Comparison of ENCODE assay signal across 8 mouse cellular contexts in genomic region chr11:45992087-45992486, GRCm38 (mm10). TPM values are rescaled to one million over a fixed set of nuclear protein-coding genes. Genes with fewer than 3 reads are reported as not detected.
DNase-seq lines count a peak whose midpoint lies in the region; ATAC-seq and TF ChIP-seq lines count a peak whose summit lies in the region.
"Had no signal": no experiment of that assay in that cellular context is flagged by ENCODE, and none has a peak within 500 bp of the region (broad histone marks: within the 10 kb centered on the region; RNA-seq: fewer than 3 reads in every experiment).

No protein-coding gene starts in this region.

- H3K4me1 ChIP-seq in kidney, postnatal 0 days (replicated peaks; ENCODE audit: insufficient read depth, low read length) = no peaks in the 10 kb centered on the region
- H3K4me1 ChIP-seq in forebrain, embryonic 13.5 days = no peaks in the 10 kb centered on the region
- H3K4me1 ChIP-seq in limb, embryonic 10.5 days = peaks cover 9% of the 10 kb centered on the region
- no peaks in the 10 kb centered on the region for H3K4me1 ChIP-seq in neural tube, embryonic 14.5 days (ENCODE audit: control insufficient read depth, insufficient read depth, low read length)

- ATAC-seq in kidney, postnatal 0 days (replicated peaks; ENCODE audit: low FRiP score, low read depth) = no peak
- no peak for ATAC-seq in forebrain, embryonic 13.5 days
- ATAC-seq in neural tube, embryonic 14.5 days (ENCODE audit: low read depth) = no peak
- ATAC-seq in megakaryocyte, adult 5-6 weeks (ENCODE audit: poor library complexity, severe bottlenecking) = no peak

- 0 out of 2 replicates have a peak overlapping the region, but pooled peaks have one; percentile 42 for H3K9ac ChIP-seq in kidney, postnatal 0 days (ENCODE audit: low read depth, low read length)
- H3K9ac ChIP-seq in forebrain, embryonic 13.5 days = no peak overlapping the region
- H3K9ac ChIP-seq in neural tube, embryonic 14.5 days (replicated peaks; ENCODE audit: low read depth, low read length) = no peak overlapping the region

- no peaks in the 10 kb centered on the region for H3K36me3 ChIP-seq in kidney, postnatal 0 days (ENCODE audit: insufficient read depth, low read length)
- H3K36me3 ChIP-seq in forebrain, embryonic 13.5 days (ENCODE audit: poor library complexity, severe bottlenecking) = no peaks in the 10 kb centered on the region
- no peaks in the 10 kb centered on the region for H3K36me3 ChIP-seq in limb, embryonic 10.5 days
- H3K36me3 ChIP-seq in neural tube, embryonic 14.5 days (ENCODE audit: control insufficient read depth, insufficient read depth, low read length) = no peaks in the 10 kb centered on the region

- TF ChIP-seq CTCF in kidney, postnatal 0 days (IDR thresholded peaks at IDR 0.05; ENCODE audit: low read depth) = no peak

- WGBS in kidney, postnatal 0 days = 51% methylated on average over 13 of the region's 13 CpGs
- 53% methylated on average over 13 of the region's 13 CpGs for WGBS in forebrain, embryonic 13.5 days
- WGBS in limb, embryonic 10.5 days = 49% methylated on average over 13 of the region's 13 CpGs
- 49% methylated on average over 13 of the region's 13 CpGs for WGBS in neural tube, embryonic 14.5 days

- H3K27me3 ChIP-seq in kidney, postnatal 0 days (ENCODE audit: insufficient read depth, low read length) = no peaks in the 10 kb centered on the region
- H3K27me3 ChIP-seq in forebrain, embryonic 13.5 days = no peaks in the 10 kb centered on the region
- H3K27me3 ChIP-seq in limb, embryonic 10.5 days (ENCODE audit: low read depth, poor library complexity, severe bottlenecking) = peaks cover 14% of the 10 kb centered on the region
- no peaks in the 10 kb centered on the region for H3K27me3 ChIP-seq in neural tube, embryonic 14.5 days (ENCODE audit: control insufficient read depth, insufficient read depth, low read length)

- no peaks in the 10 kb centered on the region for H3K9me3 ChIP-seq in kidney, postnatal 0 days (replicated peaks; ENCODE audit: low read length)
- H3K9me3 ChIP-seq in forebrain, embryonic 13.5 days (replicated peaks) = no peaks in the 10 kb centered on the region
- H3K9me3 ChIP-seq in limb, embryonic 10.5 days (replicated peaks) = no peaks in the 10 kb centered on the region
- H3K9me3 ChIP-seq in neural tube, embryonic 14.5 days (ENCODE audit: control insufficient read depth, low read length) = no peaks in the 10 kb centered on the region

- H3K27ac ChIP-seq in kidney, postnatal 0 days = no peak overlapping the region
- H3K27ac ChIP-seq in forebrain, embryonic 13.5 days = no peak overlapping the region
- H3K27ac ChIP-seq in limb, embryonic 10.5 days = no peak overlapping the region
- H3K27ac ChIP-seq in neural tube, embryonic 14.5 days (ENCODE audit: low read depth, low read length) = no peak overlapping the region

- DNase-seq in kidney, postnatal 0 days (ENCODE audit: low spot score) = no peak
- DNase-seq in kidney, adult 9 months = no peak
- DNase-seq in limb, embryonic 10.5 days (ENCODE audit: low spot score) = peak; percentile 31
- no peak for DNase-seq in spleen, postnatal 14 days (ENCODE audit: low spot score in 2 of 2)

- peak overlapping the region; percentile 16; the same call in 1 of the 2 replicates for H3K4me3 ChIP-seq in kidney, postnatal 0 days (replicated peaks; ENCODE audit: low read depth, low read length)
- H3K4me3 ChIP-seq in forebrain, embryonic 13.5 days = no peak overlapping the region
- H3K4me3 ChIP-seq in limb, embryonic 10.5 days = peak overlapping the region; percentile 49
- no peak overlapping the region for H3K4me3 ChIP-seq in neural tube, embryonic 14.5 days (ENCODE audit: low read depth, low read length)

- peak overlapping the region; percentile 55 for H3K4me2 ChIP-seq in kidney, postnatal 0 days (ENCODE audit: low read length)
- H3K4me2 ChIP-seq in forebrain, embryonic 13.5 days = peak overlapping the region; percentile 53
- H3K4me2 ChIP-seq in neural tube, embryonic 14.5 days (ENCODE audit: low read depth, low read length) = peak overlapping the region; percentile 30; the same call in 1 of the 2 replicates

RNA-seq across cellular contexts. Expression of gene Sox30, which starts 12.0 kb away (rescaled TPM):
- 0.18 and 0.26 TPM in 2 replicates for polyA plus RNA-seq in kidney, postnatal 0 days (2015; fragmentation: Nextera tagmentation; extraction: Ambion mirVana)
- not detected in 2 replicates for polyA plus RNA-seq in forebrain, embryonic 13.5 days (2015; fragmentation: Nextera tagmentation; extraction: Ambion mirVana)
- polyA plus RNA-seq in limb, embryonic 10.5 days (2016; fragmentation: Nextera tagmentation; extraction: Ambion mirVana) = 0.11 and 0.16 TPM in 2 replicates
- polyA plus RNA-seq in neural tube, embryonic 14.5 days (2014; fragmentation: Nextera tagmentation; extraction: Ambion mirVana) = 0.11 and 0.12 TPM in 2 replicates
- total RNA-seq in megakaryocyte, adult 5-6 weeks (2015) = not detected in 2 replicates
- not detected in 2 replicates for total RNA-seq in megakaryocyte, adult 5-6 weeks (2017)
- total RNA-seq: megakaryocyte-erythroid progenitor cell, adult 5-6 weeks had no signal

RNA-seq across cellular contexts. Expression of gene Thg1l, which starts 36.8 kb away (rescaled TPM):
- 12.1 and 12.4 TPM in 2 replicates for polyA plus RNA-seq in kidney, postnatal 0 days (2015; fragmentation: Nextera tagmentation; extraction: Ambion mirVana)
- polyA plus RNA-seq in forebrain, embryonic 13.5 days (2015; fragmentation: Nextera tagmentation; extraction: Ambion mirVana) = 10.5 and 11.6 TPM in 2 replicates
- 15.0 and 15.6 TPM in 2 replicates for polyA plus RNA-seq in limb, embryonic 10.5 days (2016; fragmentation: Nextera tagmentation; extraction: Ambion mirVana)
- 9.6 and 11.5 TPM in 2 replicates for polyA plus RNA-seq in neural tube, embryonic 14.5 days (2014; fragmentation: Nextera tagmentation; extraction: Ambion mirVana)
- total RNA-seq in megakaryocyte, adult 5-6 weeks (2015) = 6.1 and 9.8 TPM in 2 replicates
- total RNA-seq in megakaryocyte, adult 5-6 weeks (2017) = 12.8 and 13.0 TPM in 2 replicates

RNA-seq across cellular contexts. Expression of gene Lsm11, which starts 47.4 kb away (rescaled TPM):
- 4.1 and 4.3 TPM in 2 replicates for polyA plus RNA-seq in kidney, postnatal 0 days (2015; fragmentation: Nextera tagmentation; extraction: Ambion mirVana)
- polyA plus RNA-seq in forebrain, embryonic 13.5 days (2015; fragmentation: Nextera tagmentation; extraction: Ambion mirVana) = 8.7 and 8.8 TPM in 2 replicates
- polyA plus RNA-seq in limb, embryonic 10.5 days (2016; fragmentation: Nextera tagmentation; extraction: Ambion mirVana) = 6.3 and 6.9 TPM in 2 replicates
- polyA plus RNA-seq in neural tube, embryonic 14.5 days (2014; fragmentation: Nextera tagmentation; extraction: Ambion mirVana) = 28.7 and 29.4 TPM in 2 replicates
- total RNA-seq in megakaryocyte, adult 5-6 weeks (2015) = 4.1 and 5.8 TPM in 2 replicates
- total RNA-seq in megakaryocyte, adult 5-6 weeks (2017) = 2.8 and 2.9 TPM in 2 replicates

Comparison
In these comparisons a context has a peak if more than half of its experiments do, and no peak if none do; other contexts are left out.
1. H3K4me3 ChIP-seq: peak in kidney, postnatal 0 days (single experiment) and limb, embryonic 10.5 days (single experiment); none in forebrain, embryonic 13.5 days (single experiment) and neural tube, embryonic 14.5 days (single experiment).
2. Peak in every context shown above with its lines, with median percentiles within 50 percentile points of each other: H3K4me2 ChIP-seq.